Mouse (Mus musculus) left cerebral cortex, adult 2 months (tissue): Measurements from ENCODE around the gene Hist1h2bk. TPM values are rescaled to one million over a fixed set of nuclear protein-coding genes. Genes with fewer than 3 reads are reported as not detected.
A peak's percentile ranks its signal among the peaks of the same experiment; 100 is the strongest.
"Not testable (repeated sequence)": the region's sequence is repeated elsewhere in the genome, so short reads cannot be mapped to it uniquely, and the experiment has no call there.

Experiments
- DNase-seq, 2 experiments: peaks; one replicate each; pipeline ENCODE4 v3.0.0; 2021 to 2022; ENCODE audit warnings: low spot score in 2 of 2, mixed read lengths in 1 of 2; ENCODE audit errors: extremely low spot score in 1 of 2
- H3K27ac ChIP-seq: fragments of 200-600 bp; 2 replicates; pipeline ENCODE4 v1.8.1; 2022
- H3K4me3 ChIP-seq: fragments of 200-600 bp; 2 replicates; pipeline ENCODE4 v1.8.1; 2022
- CTCF ChIP-seq: fragments of 200-600 bp; IDR thresholded peaks from 2 replicates; pipeline ENCODE4 v1.8.1; 2022; ENCODE audit warnings: antibody characterized with exemption, mild to moderate bottlenecking, moderate library complexity
- intact Hi-C: fragments of 180-260 bp; cut with DNase I; formaldehyde crosslinking; loops from one replicate; pipeline ENCODE4 v1.15.1; 2025
- long read RNA-seq, 2 experiments: library from polyadenylated mRNA; stranded (forward); transcript quantifications; one replicate each; pipeline ENCODE4 v2.0.0; 2021; ENCODE audit warnings: borderline mapping rate in 2 of 2
- total RNA-seq, 2 experiments: library from RNA; stranded (reverse); gene quantifications; 2 replicates each; pipeline ENCODE4 v1.2.3; 2021

The Hist1h2bk gene
- 10 to 100 TPM; 12.2 to 13.5 TPM for total RNA-seq
- long read RNA-seq, experiment 1: 0 reads
- long read RNA-seq, experiment 2: 0 reads

DNA sequence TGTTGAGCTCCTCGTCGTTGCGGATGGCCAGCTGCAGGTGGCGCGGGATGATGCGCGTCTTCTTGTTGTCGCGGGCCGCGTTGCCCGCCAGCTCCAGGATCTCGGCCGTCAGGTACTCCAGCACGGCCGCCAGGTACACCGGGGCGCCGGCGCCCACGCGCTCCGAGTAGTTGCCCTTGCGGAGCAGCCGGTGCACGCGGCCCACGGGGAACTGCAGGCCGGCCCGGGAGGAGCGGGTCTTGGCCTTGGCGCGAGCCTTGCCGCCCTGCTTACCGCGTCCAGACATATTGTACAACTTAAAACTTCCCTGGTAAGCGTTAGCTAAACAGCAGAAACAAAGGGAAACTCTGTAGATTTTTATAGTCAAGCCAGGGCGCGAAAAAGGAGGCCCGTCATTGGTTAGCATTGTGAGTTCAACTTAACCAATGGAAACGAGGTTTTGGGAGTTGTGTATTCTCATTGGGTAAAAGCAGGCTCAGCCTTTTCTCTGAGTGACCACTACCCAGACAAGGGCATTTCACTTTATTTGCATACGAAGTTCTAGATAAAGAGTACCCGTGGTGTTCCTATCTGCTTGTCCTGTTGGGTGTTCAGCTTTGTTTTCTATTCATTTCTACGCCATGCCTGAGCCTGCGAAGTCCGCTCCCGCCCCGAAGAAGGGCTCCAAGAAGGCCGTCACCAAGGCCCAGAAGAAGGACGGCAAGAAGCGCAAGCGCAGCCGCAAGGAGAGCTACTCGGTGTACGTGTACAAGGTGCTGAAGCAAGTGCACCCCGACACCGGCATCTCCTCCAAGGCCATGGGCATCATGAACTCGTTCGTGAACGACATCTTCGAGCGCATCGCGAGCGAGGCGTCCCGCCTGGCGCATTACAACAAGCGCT lies at the start of gene Hist1h2bk, which contains the start of gene Hist1h2ah:
Gene Hist1h2bk (plus strand): TSS at position 604 of the 882 bp plus-strand sequence.
Gene Hist1h2ah (minus strand): TSS at position 302 of the 882 bp plus-strand sequence.
- peak within 1 kb of the TSS; percentile 43 for H3K4me3 ChIP-seq
- not testable (repeated sequence) for H3K27ac ChIP-seq
- peak; percentile 76 to 84 for DNase-seq
- intact Hi-C loops: loop anchor here (10.0 kb wide), 1 partner anchor 211 kb away; no protein-coding TSS in a partner anchor

- TF ChIP-seq CTCF: no peak
- DNase-seq: no peak
- intact Hi-C loops: no loop called here
Observed at GRCm38 (mm10) chr13:21992550-21992949, 43.1 kb upstream of the Hist1h2bk start.

GRCm38 (mm10) chr13:21993957-21994738 lies 41.5 kb upstream of the Hist1h2bk start:
- no peak for TF ChIP-seq CTCF
- intact Hi-C loops: loop anchor here (2.0 kb wide), 2 partner anchors 19 to 21 kb away; no protein-coding TSS in a partner anchor
- no peak overlapping the region for H3K27ac ChIP-seq
- peak in 1 of 2 experiments; percentile 28 for DNase-seq
- H3K4me3 ChIP-seq: no peak overlapping the region

More at GRCm38 (mm10) chr13:21992550-21992949, 43.1 kb upstream of the Hist1h2bk start:
- Histone ChIP-seq H3K4me3 (no peak overlapping the region), H3K27ac (no peak overlapping the region)

- H3K27ac ChIP-seq: no peak overlapping the region
- peak overlapping the region; percentile 24; the same call in 1 of the 2 replicates for H3K4me3 ChIP-seq
- intact Hi-C loops: loop anchor here (2.0 kb wide), 2 partner anchors 20 kb away; no protein-coding TSS in a partner anchor
- TF ChIP-seq CTCF: no peak
- no peak for DNase-seq
Observed at GRCm38 (mm10) chr13:21994896-21995295, 40.8 kb upstream of the Hist1h2bk start.

- no peak overlapping the region for H3K27ac ChIP-seq
- peak overlapping the region; percentile 24; the same call in 1 of the 2 replicates for H3K4me3 ChIP-seq
- TF ChIP-seq CTCF: no peak; the same call in 1 of the 2 replicates
- no peak for DNase-seq
- intact Hi-C loops: loop anchor here (2.0 kb wide), 2 partner anchors 19 to 21 kb away; no protein-coding TSS in a partner anchor
Observed at GRCm38 (mm10) chr13:21995331-21995914, 40.2 kb upstream of the Hist1h2bk start.

GRCm38 (mm10) chr13:21996101-21996839 lies 39.4 kb upstream of the Hist1h2bk start:
- H3K27ac ChIP-seq: no peak overlapping the region
- intact Hi-C loops: no loop called here
- no peak for TF ChIP-seq CTCF
- no peak for DNase-seq
- peak overlapping the region; percentile 21 for H3K4me3 ChIP-seq

GRCm38 (mm10) chr13:21996840-21997185 lies 38.9 kb upstream of the Hist1h2bk start:
- H3K4me3 ChIP-seq: peak overlapping the region; percentile 21
- H3K27ac ChIP-seq: no peak overlapping the region
- TF ChIP-seq CTCF: no peak
- intact Hi-C loops: no loop called here
- no peak for DNase-seq

DNA sequence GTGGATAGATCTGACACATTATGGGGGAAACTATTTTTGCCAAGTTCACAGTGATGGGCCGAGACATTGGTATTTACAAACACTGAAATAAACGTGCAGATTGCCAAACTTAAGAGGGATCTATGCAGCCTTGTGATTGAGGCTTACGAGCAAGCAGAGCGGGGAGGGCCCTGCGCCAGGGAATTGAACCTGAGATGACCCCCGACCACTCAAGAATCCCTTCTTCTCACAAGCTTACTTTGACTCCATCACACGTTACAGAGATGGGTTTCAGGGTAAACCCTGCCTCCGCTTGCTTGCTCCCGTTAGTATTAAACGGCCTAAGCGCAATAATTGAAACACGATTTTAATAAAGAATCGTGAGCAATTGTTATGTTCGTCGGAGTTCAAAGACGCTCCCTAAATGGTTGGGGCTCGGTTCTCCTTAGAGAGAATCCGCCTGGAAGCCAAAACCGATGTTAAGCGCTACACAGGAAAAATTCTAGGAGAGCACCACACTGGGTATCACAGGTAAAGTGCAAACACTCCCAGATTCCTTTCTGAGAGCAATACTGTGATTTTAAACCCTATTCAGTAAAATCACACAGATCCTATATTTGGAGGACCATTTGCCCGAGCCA lies 38.4 kb upstream of the Hist1h2bk start:
- peak overlapping the region; percentile 21 for H3K4me3 ChIP-seq

GRCm38 (mm10) chr13:21997821-21998220 lies 37.8 kb upstream of the Hist1h2bk start:
- no peak overlapping the region for H3K27ac ChIP-seq
- intact Hi-C loops: no loop called here
- no peak for TF ChIP-seq CTCF
- no peak for DNase-seq
- no peak overlapping the region for H3K4me3 ChIP-seq

More for the DNA sequence above, 38.4 kb upstream of the Hist1h2bk start:
- no peak for TF ChIP-seq CTCF
- intact Hi-C loops: no loop called here
- DNase-seq: no peak
- H3K27ac ChIP-seq: no peak overlapping the region

GRCm38 (mm10) chr13:21998412-21998811 lies 37.3 kb upstream of the Hist1h2bk start:
- intact Hi-C loops: no loop called here
- H3K4me3 ChIP-seq: no peak overlapping the region

More at GRCm38 (mm10) chr13:21998412-21998811, 37.3 kb upstream of the Hist1h2bk start:
- no peak for DNase-seq
- TF ChIP-seq CTCF: no peak
- H3K27ac ChIP-seq: no peak overlapping the region
